Mouse (Mus musculus) midbrain, embryonic 15.5 days (tissue): ENCODE measurements around the gene Dock11. TPM values are rescaled to one million over a fixed set of nuclear protein-coding genes. Genes with fewer than 3 reads are reported as not detected.

Experiments
- ATAC-seq: fragments of 200-750 bp; cut with Nextera tagmentation; replicated peaks from 2 replicates; pipeline ENCODE4 v1.8.0; 2017; ENCODE audit warnings: moderate TSS enrichment
- H3K27ac ChIP-seq: fragments of 300-500 bp; sonication (generic); 2 replicates; pipeline ENCODE4 v1.5.1; 2015; ENCODE audit warnings: mild to moderate bottlenecking, inconsistent platforms
- H3K27me3 ChIP-seq: fragments of 300-500 bp; sonication (generic); replicated peaks from 2 replicates; pipeline ENCODE4 v1.6.1; 2015; ENCODE audit warnings: inconsistent platforms
- H3K36me3 ChIP-seq: fragments of 300-500 bp; sonication (generic); replicated peaks from 2 replicates; pipeline ENCODE4 v1.6.1; 2015; ENCODE audit warnings: inconsistent platforms
- H3K4me1 ChIP-seq: fragments of 300-500 bp; sonication (generic); 2 replicates; pipeline ENCODE4 v1.6.1; 2015; ENCODE audit warnings: inconsistent platforms
- H3K4me2 ChIP-seq: fragments of 300-500 bp; sonication (generic); 2 replicates; pipeline ENCODE4 v1.6.1; 2015; ENCODE audit warnings: inconsistent platforms, mild to moderate bottlenecking, moderate library complexity
- H3K4me3 ChIP-seq: fragments of 300-500 bp; sonication (generic); 2 replicates; pipeline ENCODE4 v1.5.1; 2015; ENCODE audit warnings: mild to moderate bottlenecking, inconsistent platforms
- H3K9ac ChIP-seq: fragments of 300-500 bp; sonication (generic); 2 replicates; pipeline ENCODE4 v1.6.1; 2015; ENCODE audit warnings: mild to moderate bottlenecking, inconsistent platforms
- H3K9me3 ChIP-seq: fragments of 300-500 bp; sonication (generic); 2 replicates; pipeline ENCODE4 v1.6.1; 2016; ENCODE audit warnings: inconsistent platforms
- WGBS: fragments of 180-500 bp; shearing (Covaris S2); methylation state at CpG from one replicate; pipeline ENCODE4 v1.1.7; 2015; ENCODE audit warnings: mixed read lengths; 5-methylcytosine and 5-hydroxymethylcytosine counted together
- polyA plus RNA-seq: library from polyadenylated mRNA; unstranded; fragments of >200 nt; fragmentation: Nextera tagmentation; extraction: Ambion mirVana; gene quantifications from 2 replicates; pipeline ENCODE4 v1.2.1, GENCODE M21; 2015

Dock11 gene
- 12.0 and 13.9 TPM in 2 replicates for polyA plus RNA-seq

DNA sequence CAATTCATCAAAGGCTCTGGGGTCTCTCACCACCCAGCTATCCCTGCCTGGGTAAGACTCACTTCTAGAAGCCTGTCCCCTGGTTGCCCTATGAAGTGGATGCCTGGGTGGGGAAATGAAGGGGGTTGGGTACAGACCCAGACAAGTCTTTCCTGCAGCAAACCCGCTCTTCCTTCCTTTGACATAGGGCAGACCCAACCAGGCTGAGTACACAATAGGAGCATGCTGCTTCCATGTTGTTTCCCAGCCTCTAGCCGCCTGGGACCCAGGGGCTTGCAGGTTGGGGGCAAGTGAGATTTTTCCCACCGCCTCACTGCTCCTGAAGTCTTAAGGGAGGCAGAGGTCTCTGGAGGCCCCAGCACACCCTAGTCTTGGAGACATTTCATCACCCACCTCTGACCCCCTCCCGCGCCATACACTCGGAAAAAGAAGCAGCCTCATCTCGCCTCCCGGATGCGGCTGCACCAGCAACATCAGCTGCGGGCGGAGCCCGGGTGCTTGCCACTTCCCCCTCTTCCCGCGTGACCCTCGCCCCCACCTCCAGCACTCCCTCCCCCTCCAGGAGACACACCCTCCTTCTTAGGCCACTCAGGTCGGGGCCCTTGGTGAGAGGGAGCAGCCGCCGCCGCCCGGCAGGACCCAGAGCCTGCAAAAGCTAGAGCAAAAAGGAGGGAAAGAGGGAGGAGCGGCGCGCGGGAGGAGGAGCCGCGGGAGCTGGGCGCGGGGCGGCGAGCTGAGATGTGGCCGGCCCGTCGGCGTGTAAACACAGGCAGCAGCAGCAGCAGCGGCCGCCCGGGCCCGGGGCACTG, at the start of gene Dock11:
Gene Dock11, plus strand, starts transcription at position 746 of the 809 bp plus-strand sequence.
- Histone ChIP-seq H3K9ac (peak within 1 kb of the TSS; percentile 47), H3K4me1 (no peaks in the 10 kb centered on the region), H3K9me3 (no peaks in the 10 kb centered on the region), H3K4me2 (peak within 1 kb of the TSS; percentile 56), H3K36me3 (no peaks in the 10 kb centered on the region), H3K4me3 (peak within 1 kb of the TSS; percentile 55), H3K27me3 (no peaks in the 10 kb centered on the region), H3K27ac (peak within 1 kb of the TSS; percentile 83)
- ATAC-seq, result peak; percentile 88
- 33% methylated on average over 22 of the region's 38 CpGs for WGBS

GRCm38 (mm10) chrX:35879703-35880102, 8.9 kb upstream of the Dock11 start:
- ATAC-seq, result no peak
- Histone ChIP-seq H3K4me3 (no peak overlapping the region), H3K9me3 (no peaks in the 10 kb centered on the region), H3K4me1 (no peaks in the 10 kb centered on the region), H3K27ac (no peak overlapping the region), H3K9ac (no peak overlapping the region), H3K27me3 (no peaks in the 10 kb centered on the region), H3K4me2 (no peak overlapping the region), H3K36me3 (no peaks in the 10 kb centered on the region)
- 50% methylated on average over 1 of the region's 1 CpGs for WGBS

GRCm38 (mm10) chrX:35888945-35889799, 540 bp downstream of the Dock11 start:
- Histone ChIP-seq H3K9ac (peak overlapping the region; percentile 47), H3K36me3 (no peaks in the 10 kb centered on the region), H3K4me2 (peak overlapping the region; percentile 56), H3K27ac (peak overlapping the region; percentile 83), H3K27me3 (no peaks in the 10 kb centered on the region), H3K9me3 (no peaks in the 10 kb centered on the region), H3K4me1 (no peaks in the 10 kb centered on the region), H3K4me3 (peak overlapping the region; percentile 55)
- WGBS, result 21% methylated on average over 41 of the region's 58 CpGs
- peak; percentile 75 for ATAC-seq

- Histone ChIP-seq H3K4me3 (peak overlapping the region; percentile 55), H3K27me3 (no peaks in the 10 kb centered on the region), H3K27ac (peak overlapping the region; percentile 83), H3K9me3 (no peaks in the 10 kb centered on the region), H3K4me1 (no peaks in the 10 kb centered on the region), H3K4me2 (peak overlapping the region; percentile 56), H3K36me3 (no peaks in the 10 kb centered on the region), H3K9ac (peak overlapping the region; percentile 47)
- peak; percentile 41; the same call in 1 of the 2 replicates for ATAC-seq
- WGBS, result 15% methylated on average over 8 of the region's 8 CpGs
Observed at GRCm38 (mm10) chrX:35889800-35890106, 1.1 kb downstream of the Dock11 start.

DNA sequence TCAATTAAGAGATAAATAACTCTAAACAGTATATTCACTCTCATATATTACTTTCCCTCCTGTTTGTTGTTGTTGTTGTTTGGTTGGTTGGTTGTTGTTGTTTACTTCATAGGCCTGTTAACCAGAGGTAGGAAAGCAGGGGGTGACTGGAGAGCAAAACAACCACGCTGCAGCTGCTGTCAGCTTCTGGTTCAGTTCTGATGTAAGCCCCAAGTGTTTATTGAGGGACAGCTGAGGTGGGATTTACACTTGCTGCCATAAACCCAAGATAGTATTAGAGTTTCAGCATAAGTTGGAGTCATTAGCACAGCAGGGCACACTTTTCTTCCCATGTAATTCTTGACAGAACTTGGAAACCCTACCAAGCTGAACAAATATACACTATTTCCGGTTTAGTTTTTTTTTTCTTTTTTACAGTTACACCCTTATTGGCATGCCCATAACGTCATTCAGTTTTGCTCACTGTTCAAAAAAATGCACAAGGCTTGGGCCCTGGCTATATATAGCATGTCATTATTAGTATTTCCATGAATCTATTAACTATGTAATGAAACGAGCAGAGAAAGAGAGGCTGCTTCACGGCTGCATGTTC, 3.0 kb downstream of the Dock11 start:
- H3K4me3 ChIP-seq, result no peak overlapping the region
- no peak overlapping the region for H3K27ac ChIP-seq
- no peaks in the 10 kb centered on the region for H3K4me1 ChIP-seq
- H3K27me3 ChIP-seq, result no peaks in the 10 kb centered on the region
- no peak overlapping the region for H3K4me2 ChIP-seq
- no peaks in the 10 kb centered on the region; the same call in 1 of the 2 replicates for H3K9me3 ChIP-seq
- no peak for ATAC-seq
- H3K9ac ChIP-seq, result no peak overlapping the region
- 56% methylated on average over 5 of the region's 5 CpGs for WGBS
- H3K36me3 ChIP-seq, result no peaks in the 10 kb centered on the region

- Histone ChIP-seq H3K4me3 (no peak overlapping the region), H3K27me3 (no peaks in the 10 kb centered on the region), H3K4me1 (no peaks in the 10 kb centered on the region), H3K4me2 (no peak overlapping the region), H3K36me3 (no peaks in the 10 kb centered on the region), H3K27ac (no peak overlapping the region), H3K9ac (no peak overlapping the region), H3K9me3 (no peaks in the 10 kb centered on the region; the same call in 1 of the 2 replicates)
- no peak for ATAC-seq
- 53% methylated on average over 5 of the region's 5 CpGs for WGBS
Observed at GRCm38 (mm10) chrX:35892377-35892776, 3.7 kb downstream of the Dock11 start.

DNA sequence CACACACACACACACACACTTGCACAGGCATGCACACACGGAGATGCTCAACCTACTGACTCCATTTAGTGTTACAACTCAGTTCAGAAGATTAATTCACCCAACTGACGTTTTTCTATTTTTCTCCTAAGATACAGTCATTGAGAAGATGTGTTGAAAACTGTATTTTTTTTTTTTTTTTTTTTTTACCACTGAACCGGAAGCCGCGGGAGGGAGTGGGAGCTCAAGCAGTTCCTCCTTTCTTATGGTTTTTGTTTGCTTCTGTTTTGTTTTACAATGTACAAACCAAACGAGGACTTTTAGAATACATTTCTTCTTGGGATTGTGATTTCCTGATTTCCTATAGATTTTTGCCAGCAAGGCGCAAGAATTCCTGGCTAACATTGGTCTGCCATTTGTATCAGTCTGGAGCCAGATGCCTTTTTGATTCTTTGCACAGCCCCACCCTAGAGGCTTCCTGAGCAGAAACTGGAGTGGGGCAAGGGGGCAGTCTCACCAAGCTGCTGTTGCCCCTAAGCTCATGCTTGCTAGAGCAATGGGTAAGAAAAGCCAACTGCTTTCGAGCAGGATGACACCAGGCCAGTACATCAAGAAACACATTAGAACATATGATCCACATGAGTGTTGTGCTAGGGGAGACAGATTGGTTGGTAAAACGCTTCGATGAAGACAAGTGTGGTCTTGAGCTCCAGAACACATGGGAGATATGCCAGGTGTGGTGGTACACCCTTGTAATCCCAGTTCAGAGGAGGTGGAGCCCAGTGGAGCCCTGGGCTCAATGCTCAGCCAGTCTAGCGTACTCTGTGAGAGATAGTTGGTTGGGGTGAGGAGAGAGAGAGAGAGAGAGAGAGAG, 9.2 kb downstream of the Dock11 start:
- 83% methylated on average over 11 of the region's 11 CpGs for WGBS
- Histone ChIP-seq H3K36me3 (no peaks in the 10 kb centered on the region), H3K27ac (no peak overlapping the region), H3K4me3 (no peak overlapping the region), H3K27me3 (no peaks in the 10 kb centered on the region), H3K4me2 (no peak overlapping the region), H3K4me1 (no peaks in the 10 kb centered on the region), H3K9ac (no peak overlapping the region), H3K9me3 (no peaks in the 10 kb centered on the region; the same call in 1 of the 2 replicates)
- ATAC-seq, result no peak

GRCm38 (mm10) chrX:35898501-35898766, 9.8 kb downstream of the Dock11 start:
- 100% methylated on average over 2 of the region's 2 CpGs for WGBS
- Histone ChIP-seq H3K9ac (no peak overlapping the region), H3K4me1 (no peaks in the 10 kb centered on the region), H3K9me3 (no peaks in the 10 kb centered on the region; the same call in 1 of the 2 replicates), H3K4me2 (no peak overlapping the region), H3K27me3 (no peaks in the 10 kb centered on the region), H3K27ac (no peak overlapping the region), H3K36me3 (no peaks in the 10 kb centered on the region), H3K4me3 (no peak overlapping the region)
- ATAC-seq, result no peak

DNA sequence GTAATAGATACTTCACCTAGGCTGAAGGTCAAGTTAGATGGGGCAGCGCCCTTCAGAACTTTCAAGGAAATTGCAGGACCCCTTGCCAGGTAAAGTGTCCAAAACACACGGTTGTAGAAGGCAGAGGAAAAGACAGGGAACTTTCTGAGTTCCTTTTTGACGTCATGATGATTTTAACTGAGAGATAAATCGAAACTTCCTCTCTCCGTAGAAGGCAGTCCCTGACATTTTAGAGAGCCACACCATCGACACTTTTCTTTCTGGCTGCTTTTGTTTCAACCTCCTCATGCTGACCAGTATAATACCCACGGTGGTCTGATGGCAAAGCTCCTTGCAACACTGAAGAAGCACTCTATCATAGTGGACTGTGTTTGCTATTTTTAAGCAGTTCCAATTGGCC, 15.7 kb downstream of the Dock11 start:
- H3K36me3 ChIP-seq, result no peaks in the 10 kb centered on the region
- no peak overlapping the region for H3K4me2 ChIP-seq
- no peak overlapping the region for H3K27ac ChIP-seq
- H3K9ac ChIP-seq, result no peak overlapping the region
- no peaks in the 10 kb centered on the region for H3K4me1 ChIP-seq
- 73% methylated on average over 7 of the region's 7 CpGs for WGBS
- H3K4me3 ChIP-seq, result no peak overlapping the region
- no peaks in the 10 kb centered on the region for H3K9me3 ChIP-seq
- no peaks in the 10 kb centered on the region for H3K27me3 ChIP-seq
- no peak for ATAC-seq

- 83% methylated on average over 4 of the region's 4 CpGs for WGBS
- H3K4me3 ChIP-seq, result no peak overlapping the region
- H3K27ac ChIP-seq, result no peak overlapping the region
- no peak for ATAC-seq
- no peaks in the 10 kb centered on the region for H3K4me1 ChIP-seq
- no peaks in the 10 kb centered on the region for H3K27me3 ChIP-seq
- H3K4me2 ChIP-seq, result no peak overlapping the region
- no peak overlapping the region for H3K9ac ChIP-seq
- no peaks in the 10 kb centered on the region for H3K36me3 ChIP-seq
- H3K9me3 ChIP-seq, result no peaks in the 10 kb centered on the region
Observed at GRCm38 (mm10) chrX:35906696-35907330, 18.2 kb downstream of the Dock11 start.

DNA sequence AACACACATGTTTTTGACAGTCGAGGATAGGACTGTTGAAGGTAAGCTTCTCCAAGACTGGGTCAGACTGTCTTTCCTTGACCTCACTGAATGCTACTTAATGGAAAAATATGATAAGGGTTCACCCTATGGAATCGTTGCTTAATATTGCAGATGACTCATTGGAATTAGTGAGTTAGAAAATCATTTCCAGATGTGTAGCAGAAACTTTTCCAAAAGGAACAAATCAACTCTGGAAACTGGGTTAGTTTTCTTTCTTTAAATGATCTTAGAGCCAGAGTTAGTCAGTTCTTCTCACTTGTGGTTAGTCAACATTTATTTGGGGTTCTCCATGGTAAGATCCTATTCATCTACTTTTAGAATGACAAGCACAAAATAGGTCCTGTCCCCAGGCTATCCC, 30.9 kb downstream of the Dock11 start:
- no peak overlapping the region for H3K27ac ChIP-seq
- H3K9me3 ChIP-seq, result no peaks in the 10 kb centered on the region
- H3K4me2 ChIP-seq, result no peak overlapping the region
- ATAC-seq, result no peak
- H3K4me3 ChIP-seq, result no peak overlapping the region
- H3K9ac ChIP-seq, result no peak overlapping the region
- no peaks in the 10 kb centered on the region for H3K27me3 ChIP-seq
- no peaks in the 10 kb centered on the region for H3K4me1 ChIP-seq
- WGBS, result 91% methylated on average over 2 of the region's 2 CpGs
- H3K36me3 ChIP-seq, result no peaks in the 10 kb centered on the region
